Mouse (Mus musculus) intestine, embryonic 16.5 days (tissue): Measurements from ENCODE around the gene Adamtsl1. TPM values are rescaled to one million over a fixed set of nuclear protein-coding genes. Genes with fewer than 3 reads are reported as not detected.

ENCODE experiments used
- ATAC-seq: fragments of 200-750 bp; cut with Nextera tagmentation; 2 replicates; pipeline ENCODE4 v1.8.0; 2017; ENCODE audit warnings: moderate TSS enrichment, moderate library complexity
- H3K27ac ChIP-seq: fragments of 300-500 bp; sonication (generic); 2 replicates; pipeline ENCODE4 v1.5.1; 2014; ENCODE audit warnings: mild to moderate bottlenecking, low read length
- H3K27me3 ChIP-seq: fragments of 300-500 bp; sonication (generic); replicated peaks from 2 replicates; pipeline ENCODE4 v1.6.1; 2014; ENCODE audit warnings: low read length, control low read depth, mixed read lengths; ENCODE audit not compliant: control insufficient read depth, insufficient read depth
- H3K36me3 ChIP-seq: fragments of 300-500 bp; sonication (generic); 2 replicates; pipeline ENCODE4 v1.6.1; 2014; ENCODE audit warnings: low read length, control low read depth; ENCODE audit not compliant: control insufficient read depth, insufficient read depth
- H3K4me1 ChIP-seq: fragments of 300-500 bp; sonication (generic); 2 replicates; pipeline ENCODE4 v1.6.1; 2014; ENCODE audit warnings: low read length, control low read depth, mixed read lengths; ENCODE audit not compliant: control insufficient read depth, insufficient read depth
- H3K4me2 ChIP-seq: fragments of 300-500 bp; sonication (generic); 2 replicates; pipeline ENCODE4 v1.6.1; 2014; ENCODE audit warnings: low read depth, low read length, control low read depth
- H3K4me3 ChIP-seq: fragments of 300-500 bp; sonication (generic); 2 replicates; pipeline ENCODE4 v1.5.1; 2014; ENCODE audit warnings: mild to moderate bottlenecking, low read length
- H3K9ac ChIP-seq: fragments of 300-500 bp; sonication (generic); 2 replicates; pipeline ENCODE4 v1.6.1; 2014; ENCODE audit warnings: low read depth, low read length
- H3K9me3 ChIP-seq: fragments of 300-500 bp; sonication (generic); 2 replicates; pipeline ENCODE4 v1.6.1; 2016; ENCODE audit warnings: low read length, control low read depth; ENCODE audit not compliant: control insufficient read depth
- WGBS: fragments of 180-500 bp; shearing (Covaris S2); extraction: QIAGEN DNeasy Blood & Tissue Kit; methylation state at CpG from one replicate; pipeline ENCODE4 v1.1.7; 2014; 5-methylcytosine and 5-hydroxymethylcytosine counted together
- polyA plus RNA-seq: library from polyadenylated mRNA; unstranded; fragments of >200 nt; fragmentation: Nextera tagmentation; extraction: Ambion mirVana; gene quantifications from 2 replicates; pipeline ENCODE4 v1.2.1, GENCODE M21; 2015

Gene Adamtsl1
- polyA plus RNA-seq, 1 experiment from 2014 or later, result 6.6 TPM

DNA sequence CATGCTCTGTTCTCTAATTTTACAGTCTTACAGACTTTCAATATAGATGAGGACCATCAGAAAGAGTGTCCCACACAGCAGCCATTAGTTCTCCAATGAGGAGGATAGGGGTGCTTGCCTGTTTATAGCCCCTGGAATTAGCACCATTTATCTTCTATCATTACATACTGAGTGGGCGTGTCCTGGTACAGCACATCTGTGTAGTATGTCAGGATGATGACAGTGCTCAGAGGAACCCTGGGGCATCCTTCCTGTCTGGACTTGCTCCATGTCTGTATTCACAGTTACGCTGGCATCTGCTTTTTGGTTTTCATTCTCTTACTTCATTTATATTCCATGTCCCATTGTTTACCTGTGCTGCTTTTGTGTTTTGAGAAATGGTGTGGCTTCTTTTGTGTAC lies 304.5 kb downstream of the Adamtsl1 start:
- Histone ChIP-seq H3K4me1 (no peaks in the 10 kb centered on the region), H3K9me3 (no peaks in the 10 kb centered on the region), H3K36me3 (no peaks in the 10 kb centered on the region), H3K4me2 (no peak overlapping the region), H3K27me3 (no peaks in the 10 kb centered on the region), H3K9ac (no peak overlapping the region), H3K4me3 (no peak overlapping the region), H3K27ac (no peak overlapping the region)
- no peak for ATAC-seq
- WGBS, result 61% methylated on average over 2 of the region's 2 CpGs

DNA sequence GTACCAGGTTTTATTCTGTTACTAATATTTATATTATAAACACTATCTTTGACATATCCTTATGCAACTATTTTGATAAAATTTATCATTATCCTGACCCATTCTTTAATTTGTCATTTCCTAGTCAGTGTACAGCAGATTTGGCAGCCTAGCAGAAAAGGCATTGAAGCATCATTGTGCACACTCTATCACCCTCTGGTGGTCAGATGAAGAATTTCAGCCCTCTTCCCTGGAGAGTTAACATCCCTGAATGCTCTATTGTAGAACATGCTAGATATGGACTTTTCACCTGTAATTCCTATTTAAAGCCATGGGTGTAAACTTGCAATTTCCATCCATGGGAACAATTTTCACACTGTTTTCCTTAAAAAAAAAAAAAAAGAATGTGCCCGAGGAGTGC lies 305.2 kb downstream of the Adamtsl1 start:
- Histone ChIP-seq H3K9me3 (no peaks in the 10 kb centered on the region), H3K27me3 (no peaks in the 10 kb centered on the region), H3K4me1 (no peaks in the 10 kb centered on the region), H3K27ac (no peak overlapping the region), H3K9ac (no peak overlapping the region), H3K36me3 (no peaks in the 10 kb centered on the region), H3K4me2 (no peak overlapping the region), H3K4me3 (no peak overlapping the region)
- 83% methylated on average over 1 of the region's 1 CpGs for WGBS
- no peak for ATAC-seq

DNA sequence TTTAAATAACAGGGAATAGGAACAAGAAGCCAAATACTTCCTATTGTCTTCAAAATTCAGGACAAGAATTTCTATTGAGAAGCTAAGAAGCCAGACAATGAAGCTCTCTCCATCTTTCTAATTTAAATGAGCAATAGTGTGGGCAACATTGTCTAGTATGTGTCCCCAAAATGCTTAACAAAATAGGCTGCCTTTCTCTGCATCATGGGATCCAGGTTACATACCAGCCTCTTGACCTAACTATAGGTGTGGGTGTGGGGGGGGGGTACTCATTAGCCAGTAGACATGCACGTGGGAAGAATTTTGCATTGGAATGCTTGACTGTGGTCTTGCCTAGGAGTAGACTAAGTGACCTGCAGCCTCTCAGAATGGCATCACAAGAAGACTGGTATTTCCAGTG lies 305.9 kb downstream of the Adamtsl1 start:
- H3K27me3 ChIP-seq, result no peaks in the 10 kb centered on the region
- no peak for ATAC-seq
- H3K9me3 ChIP-seq, result no peaks in the 10 kb centered on the region
- H3K4me2 ChIP-seq, result no peak overlapping the region
- H3K4me3 ChIP-seq, result no peak overlapping the region
- no peaks in the 10 kb centered on the region for H3K4me1 ChIP-seq
- no peak overlapping the region for H3K9ac ChIP-seq
- WGBS, result 35% methylated on average over 1 of the region's 1 CpGs
- no peaks in the 10 kb centered on the region for H3K36me3 ChIP-seq
- no peak overlapping the region for H3K27ac ChIP-seq

DNA sequence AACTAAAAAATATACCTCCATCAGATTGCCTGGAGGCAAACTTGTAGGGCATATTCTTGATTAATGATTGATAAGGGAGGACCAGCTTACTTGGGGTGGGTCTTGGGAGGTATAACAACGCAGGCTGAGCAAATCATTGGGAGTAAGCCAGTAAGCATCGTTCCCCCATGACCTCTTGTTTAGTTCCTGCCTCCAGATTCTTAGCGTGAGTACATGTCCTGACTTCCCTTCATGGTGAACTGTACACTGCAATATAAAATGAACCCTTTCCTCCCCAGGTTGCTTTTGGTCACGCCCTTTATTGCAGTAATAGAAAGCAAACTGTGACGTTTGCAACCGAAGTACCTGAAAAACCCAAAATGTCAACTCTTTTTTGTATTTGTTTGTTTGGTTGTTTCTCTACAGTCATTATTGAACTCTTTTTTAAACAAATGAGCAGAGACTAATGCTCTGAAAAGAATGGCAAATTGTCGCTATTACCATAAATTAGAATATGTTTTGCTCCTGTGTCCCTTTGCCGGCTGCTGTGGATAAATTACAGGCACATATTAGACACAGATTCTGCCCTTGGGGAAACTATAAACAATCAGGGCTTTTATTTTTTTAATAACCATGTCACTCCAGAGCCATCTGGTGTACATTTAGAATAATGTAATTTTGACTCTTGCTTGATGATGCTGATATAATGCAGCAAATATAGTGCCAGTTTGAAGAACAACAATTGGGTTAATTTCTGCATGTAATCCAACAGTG lies 310.2 kb downstream of the Adamtsl1 start:
- no peak for ATAC-seq
- H3K27ac ChIP-seq, result no peak overlapping the region
- H3K4me3 ChIP-seq, result no peak overlapping the region
- no peak overlapping the region for H3K4me2 ChIP-seq
- H3K27me3 ChIP-seq, result no peaks in the 10 kb centered on the region
- 59% methylated on average over 8 of the region's 8 CpGs for WGBS
- no peaks in the 10 kb centered on the region for H3K4me1 ChIP-seq
- H3K36me3 ChIP-seq, result no peaks in the 10 kb centered on the region
- H3K9me3 ChIP-seq, result no peaks in the 10 kb centered on the region
- H3K9ac ChIP-seq, result no peak overlapping the region

DNA sequence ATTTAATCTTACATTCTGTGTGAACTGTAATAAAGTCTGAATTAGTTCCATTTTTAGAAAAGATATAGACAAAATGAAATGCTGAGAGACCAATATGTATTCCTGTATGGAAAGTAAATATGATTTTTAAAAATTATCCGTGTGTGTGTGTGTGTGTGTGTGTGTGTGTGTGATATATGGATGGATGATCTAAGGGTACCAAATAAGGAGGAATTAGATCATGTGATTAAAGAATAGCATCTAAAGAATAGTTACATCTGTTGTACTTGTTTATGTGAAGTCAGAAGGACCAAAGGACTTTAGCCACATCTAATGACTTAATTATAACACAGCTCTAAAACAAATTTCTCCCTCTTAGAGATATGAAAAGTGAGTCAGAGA lies 310.7 kb downstream of the Adamtsl1 start:
- H3K27me3 ChIP-seq, result no peaks in the 10 kb centered on the region
- no peak overlapping the region for H3K9ac ChIP-seq
- H3K4me1 ChIP-seq, result no peaks in the 10 kb centered on the region
- 41% methylated on average over 1 of the region's 1 CpGs for WGBS
- H3K9me3 ChIP-seq, result no peaks in the 10 kb centered on the region
- ATAC-seq, result no peak
- no peak overlapping the region for H3K27ac ChIP-seq
- H3K4me2 ChIP-seq, result no peak overlapping the region
- no peak overlapping the region for H3K4me3 ChIP-seq
- H3K36me3 ChIP-seq, result no peaks in the 10 kb centered on the region

DNA sequence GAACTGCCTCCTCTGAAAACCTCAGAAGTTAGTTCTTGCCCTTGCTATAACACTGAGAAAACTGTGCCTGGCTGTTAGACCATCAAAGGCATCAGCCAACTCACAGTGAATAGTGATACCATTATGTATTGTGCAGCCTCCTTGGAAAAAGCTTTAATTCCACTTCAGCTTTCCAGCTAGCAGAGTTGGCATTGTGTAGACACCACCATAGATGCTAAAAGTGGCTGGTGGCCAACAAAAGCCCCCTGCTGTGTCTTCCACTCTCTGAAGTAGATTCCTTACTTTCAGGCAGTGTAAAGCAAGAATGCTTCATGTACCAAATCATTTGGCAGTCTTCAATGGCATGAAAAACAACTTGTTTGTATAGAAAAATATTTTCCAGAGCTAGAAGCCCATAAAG lies 323.1 kb downstream of the Adamtsl1 start:
- ATAC-seq, result no peak
- Histone ChIP-seq H3K4me1 (no peaks in the 10 kb centered on the region; the same call in 1 of the 2 replicates), H3K9ac (no peak overlapping the region), H3K27me3 (no peaks in the 10 kb centered on the region), H3K36me3 (no peaks in the 10 kb centered on the region), H3K4me2 (no peak overlapping the region), H3K27ac (no peak overlapping the region), H3K9me3 (no peaks in the 10 kb centered on the region), H3K4me3 (no peak overlapping the region)

DNA sequence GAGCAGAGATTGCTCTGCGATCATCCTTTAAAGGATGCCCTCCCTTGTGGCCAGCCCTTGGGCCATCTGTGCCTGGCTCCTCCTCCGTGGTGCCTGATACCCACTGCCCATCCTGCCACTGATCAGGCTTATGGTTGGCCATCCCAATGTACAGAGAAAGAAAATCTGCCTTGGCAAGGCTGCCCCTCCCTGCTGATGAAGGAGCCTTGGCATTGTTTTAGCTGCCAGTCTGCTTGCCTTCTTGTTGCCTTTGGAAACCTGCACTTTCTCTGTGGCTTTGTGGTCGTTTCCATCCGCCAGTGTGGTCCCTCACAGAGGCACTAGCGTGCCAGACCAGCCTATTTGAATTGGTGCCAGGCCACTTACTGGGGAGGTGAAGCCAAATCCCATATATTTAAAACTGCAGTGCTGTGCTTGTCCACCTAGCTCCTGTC lies 323.6 kb downstream of the Adamtsl1 start:
- Histone ChIP-seq H3K36me3 (no peaks in the 10 kb centered on the region), H3K4me1 (no peaks in the 10 kb centered on the region; the same call in 1 of the 2 replicates), H3K9ac (no peak overlapping the region), H3K4me2 (no peak overlapping the region), H3K27ac (no peak overlapping the region), H3K27me3 (no peaks in the 10 kb centered on the region), H3K9me3 (no peaks in the 10 kb centered on the region), H3K4me3 (no peak overlapping the region)
- 63% methylated on average over 5 of the region's 5 CpGs for WGBS
- ATAC-seq, result no peak

DNA sequence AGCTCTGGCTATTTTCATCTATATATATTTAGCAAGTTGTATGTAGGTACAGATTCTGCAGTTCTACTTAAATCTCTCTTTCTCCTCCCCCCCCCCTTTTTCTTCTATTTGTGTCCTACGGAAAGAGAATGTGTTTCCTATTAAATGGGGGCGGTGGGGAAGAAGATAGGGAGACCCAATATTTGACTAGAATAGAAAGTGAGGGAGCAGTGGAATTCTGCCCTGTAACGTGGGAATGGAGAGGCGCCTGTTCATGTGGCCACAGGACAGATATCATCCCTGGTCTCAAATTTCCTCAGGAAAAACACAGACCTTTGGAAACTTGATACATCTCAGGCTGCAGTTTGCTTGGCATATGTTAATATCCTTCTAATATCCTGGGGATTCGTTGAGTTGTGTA lies 324.1 kb downstream of the Adamtsl1 start:
- WGBS, result 41% methylated on average over 5 of the region's 5 CpGs
- no peak overlapping the region for H3K4me3 ChIP-seq
- H3K4me2 ChIP-seq, result no peak overlapping the region
- ATAC-seq, result no peak
- H3K36me3 ChIP-seq, result no peaks in the 10 kb centered on the region
- no peaks in the 10 kb centered on the region for H3K27me3 ChIP-seq
- no peaks in the 10 kb centered on the region; the same call in 1 of the 2 replicates for H3K4me1 ChIP-seq
- no peaks in the 10 kb centered on the region for H3K9me3 ChIP-seq
- H3K27ac ChIP-seq, result no peak overlapping the region
- no peak overlapping the region for H3K9ac ChIP-seq

DNA sequence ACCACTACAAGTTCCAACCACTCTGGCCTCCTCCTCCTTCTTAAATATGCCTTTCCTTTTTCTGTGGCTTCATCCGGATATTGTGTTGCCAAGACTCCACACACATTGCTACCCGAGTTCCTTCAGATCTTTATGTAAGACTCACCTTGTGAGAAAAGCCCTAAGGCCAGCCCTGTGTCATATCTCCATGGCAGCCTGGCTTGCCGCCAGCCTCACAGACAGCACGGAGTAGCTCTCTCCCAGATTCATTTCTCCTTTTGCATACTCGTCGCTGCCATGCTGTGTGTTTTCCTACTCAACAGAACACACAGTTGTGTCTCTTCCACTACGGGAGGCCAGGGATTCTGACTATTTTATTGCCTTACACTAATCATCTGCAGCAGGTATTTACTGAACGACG lies 328.1 kb downstream of the Adamtsl1 start:
- Histone ChIP-seq H3K4me1 (no peaks in the 10 kb centered on the region; the same call in 1 of the 2 replicates), H3K9ac (no peak overlapping the region), H3K9me3 (no peaks in the 10 kb centered on the region), H3K27ac (no peak overlapping the region), H3K4me3 (no peak overlapping the region), H3K36me3 (no peaks in the 10 kb centered on the region), H3K4me2 (no peak overlapping the region), H3K27me3 (no peaks in the 10 kb centered on the region)
- no peak for ATAC-seq
- WGBS, result 58% methylated on average over 9 of the region's 9 CpGs

DNA sequence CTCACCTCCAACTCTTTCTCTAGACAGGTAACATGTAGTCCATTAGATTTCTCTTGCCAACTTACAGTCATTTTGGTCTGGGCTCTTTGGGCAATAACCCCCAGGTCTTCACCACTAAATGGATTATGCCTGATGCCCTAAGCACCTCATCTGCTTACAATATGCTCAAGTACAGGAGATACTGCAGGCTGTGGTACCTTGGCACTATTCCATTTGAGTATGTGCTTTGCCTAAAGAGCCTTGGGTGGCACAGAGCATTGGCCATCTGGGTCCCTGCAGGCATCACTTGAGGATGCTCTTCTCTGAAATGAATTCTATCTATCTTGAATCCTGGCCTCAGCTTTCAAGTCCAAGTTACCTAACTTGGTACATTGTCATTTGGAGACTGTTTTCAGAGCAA lies 330.4 kb downstream of the Adamtsl1 start:
- H3K36me3 ChIP-seq, result no peaks in the 10 kb centered on the region
- H3K4me2 ChIP-seq, result no peak overlapping the region
- H3K27me3 ChIP-seq, result no peaks in the 10 kb centered on the region
- no peak overlapping the region for H3K4me3 ChIP-seq
- H3K4me1 ChIP-seq, result no peaks in the 10 kb centered on the region
- no peak overlapping the region for H3K27ac ChIP-seq
- no peaks in the 10 kb centered on the region for H3K9me3 ChIP-seq
- ATAC-seq, result no peak
- H3K9ac ChIP-seq, result no peak overlapping the region
